Mouse (Mus musculus): ENCODE results near the gene Yeats4. TPM values are rescaled to one million over a fixed set of nuclear protein-coding genes. Genes with fewer than 3 reads are reported as not detected.

Gene Yeats4
- polyA plus RNA-seq, 1 experiment from 2014 or later: 54.9 TPM

- Histone ChIP-seq H3K9ac (no peak overlapping the region), H3K27me3 (no peaks in the 10 kb centered on the region), H3K27ac (no peak overlapping the region), H3K4me3 (no peak overlapping the region), H3K36me3 (no peaks in the 10 kb centered on the region), H3K9me3 (no peaks in the 10 kb centered on the region), H3K4me1 (peaks cover 4% of the 10 kb centered on the region; the same call in 1 of the 2 replicates), H3K4me2 (no peak overlapping the region)
- 82% methylated on average over 3 of the region's 3 CpGs for WGBS
- ATAC-seq (ENCODE audit: insufficient number of reproducible peaks, low FRiP score, low TSS enrichment, low read depth): no peak
Observed at GRCm38 (mm10) chr10:117196696-117197095, 27.6 kb downstream of the Yeats4 start.

GRCm38 (mm10) chr10:117195748-117196147 is 28.6 kb downstream of the Yeats4 start:
- no peaks in the 10 kb centered on the region for H3K27me3 ChIP-seq
- no peak overlapping the region for H3K27ac ChIP-seq
- H3K4me3 ChIP-seq: no peak overlapping the region
- ATAC-seq (ENCODE audit: insufficient number of reproducible peaks, low FRiP score, low TSS enrichment, low read depth): no peak
- H3K36me3 ChIP-seq: no peaks in the 10 kb centered on the region
- no peak overlapping the region for H3K9ac ChIP-seq
- H3K4me1 ChIP-seq: peaks cover 4% of the 10 kb centered on the region; the same call in 1 of the 2 replicates
- 94% methylated on average over 4 of the region's 4 CpGs for WGBS
- no peaks in the 10 kb centered on the region for H3K9me3 ChIP-seq
- H3K4me2 ChIP-seq: no peak overlapping the region

- ATAC-seq (ENCODE audit: insufficient number of reproducible peaks, low FRiP score, low TSS enrichment, low read depth): no peak
- Histone ChIP-seq H3K27me3 (no peaks in the 10 kb centered on the region), H3K9me3 (no peaks in the 10 kb centered on the region), H3K4me1 (peaks cover 4% of the 10 kb centered on the region; the same call in 1 of the 2 replicates), H3K27ac (no peak overlapping the region), H3K36me3 (no peaks in the 10 kb centered on the region), H3K4me2 (no peak overlapping the region), H3K9ac (no peak overlapping the region), H3K4me3 (no peak overlapping the region)
- 80% methylated on average over 12 of the region's 12 CpGs for WGBS
Observed at GRCm38 (mm10) chr10:117195005-117195404, 29.3 kb downstream of the Yeats4 start.

GRCm38 (mm10) chr10:117193364-117193763 is 30.9 kb downstream of the Yeats4 start:
- Histone ChIP-seq H3K27ac (no peak overlapping the region), H3K4me1 (no peaks in the 10 kb centered on the region), H3K4me3 (no peak overlapping the region), H3K9ac (no peak overlapping the region), H3K4me2 (no peak overlapping the region), H3K9me3 (no peaks in the 10 kb centered on the region), H3K27me3 (no peaks in the 10 kb centered on the region), H3K36me3 (no peaks in the 10 kb centered on the region)
- 60% methylated on average over 5 of the region's 5 CpGs for WGBS
- ATAC-seq (ENCODE audit: insufficient number of reproducible peaks, low FRiP score, low TSS enrichment, low read depth): no peak

- ATAC-seq (ENCODE audit: insufficient number of reproducible peaks, low FRiP score, low TSS enrichment, low read depth): no peak
- Histone ChIP-seq H3K4me2 (no peak overlapping the region), H3K4me1 (no peaks in the 10 kb centered on the region; the same call in 1 of the 2 replicates), H3K36me3 (no peaks in the 10 kb centered on the region), H3K27me3 (no peaks in the 10 kb centered on the region), H3K9me3 (no peaks in the 10 kb centered on the region), H3K9ac (no peak overlapping the region), H3K4me3 (no peak overlapping the region), H3K27ac (no peak overlapping the region)
- 47% methylated on average over 9 of the region's 9 CpGs for WGBS
Observed at GRCm38 (mm10) chr10:117185399-117186089, 38.8 kb downstream of the Yeats4 start.

- no peak overlapping the region for H3K9ac ChIP-seq
- no peaks in the 10 kb centered on the region for H3K36me3 ChIP-seq
- no peaks in the 10 kb centered on the region; the same call in 1 of the 2 replicates for H3K4me1 ChIP-seq
- no peak overlapping the region for H3K4me2 ChIP-seq
- 38% methylated on average over 3 of the region's 3 CpGs for WGBS
- H3K9me3 ChIP-seq: no peaks in the 10 kb centered on the region
- no peak overlapping the region for H3K27ac ChIP-seq
- no peaks in the 10 kb centered on the region for H3K27me3 ChIP-seq
- H3K4me3 ChIP-seq: no peak overlapping the region
- no peak for ATAC-seq (ENCODE audit: insufficient number of reproducible peaks, low FRiP score, low TSS enrichment, low read depth)
Observed at GRCm38 (mm10) chr10:117181098-117181497, 43.2 kb downstream of the Yeats4 start.

- Histone ChIP-seq H3K27me3 (no peaks in the 10 kb centered on the region), H3K4me1 (no peaks in the 10 kb centered on the region), H3K27ac (no peak overlapping the region), H3K4me3 (no peak overlapping the region), H3K9me3 (no peaks in the 10 kb centered on the region), H3K4me2 (no peak overlapping the region), H3K36me3 (no peaks in the 10 kb centered on the region), H3K9ac (no peak overlapping the region)
- WGBS: 69% methylated on average over 12 of the region's 12 CpGs
- ATAC-seq (ENCODE audit: insufficient number of reproducible peaks, low FRiP score, low TSS enrichment, low read depth): no peak
Observed at GRCm38 (mm10) chr10:117174645-117175044, 49.7 kb downstream of the Yeats4 start.

GRCm38 (mm10) chr10:117173566-117174438 is 50.5 kb downstream of the Yeats4 start:
- Histone ChIP-seq H3K36me3 (no peaks in the 10 kb centered on the region), H3K9me3 (no peaks in the 10 kb centered on the region), H3K9ac (no peak overlapping the region), H3K27ac (no peak overlapping the region), H3K4me2 (no peak overlapping the region), H3K27me3 (no peaks in the 10 kb centered on the region), H3K4me1 (no peaks in the 10 kb centered on the region), H3K4me3 (no peak overlapping the region)
- WGBS: 43% methylated on average over 13 of the region's 13 CpGs
- ATAC-seq (ENCODE audit: insufficient number of reproducible peaks, low FRiP score, low TSS enrichment, low read depth): no peak

- ATAC-seq (ENCODE audit: insufficient number of reproducible peaks, low FRiP score, low TSS enrichment, low read depth): no peak
- no peaks in the 10 kb centered on the region for H3K36me3 ChIP-seq
- no peaks in the 10 kb centered on the region for H3K4me1 ChIP-seq
- no peak overlapping the region for H3K4me3 ChIP-seq
- H3K27ac ChIP-seq: no peak overlapping the region
- no peaks in the 10 kb centered on the region for H3K9me3 ChIP-seq
- WGBS: 84% methylated on average over 1 of the region's 1 CpGs
- no peak overlapping the region for H3K4me2 ChIP-seq
- H3K27me3 ChIP-seq: no peaks in the 10 kb centered on the region
- no peak overlapping the region for H3K9ac ChIP-seq
Observed at GRCm38 (mm10) chr10:117173111-117173510, 51.2 kb downstream of the Yeats4 start.

GRCm38 (mm10) chr10:117172069-117172468 is 52.2 kb downstream of the Yeats4 start:
- H3K4me3 ChIP-seq: no peak overlapping the region
- H3K9ac ChIP-seq: no peak overlapping the region
- no peaks in the 10 kb centered on the region for H3K36me3 ChIP-seq
- 39% methylated on average over 3 of the region's 3 CpGs for WGBS
- H3K27me3 ChIP-seq: no peaks in the 10 kb centered on the region
- no peaks in the 10 kb centered on the region for H3K4me1 ChIP-seq
- H3K9me3 ChIP-seq: no peaks in the 10 kb centered on the region
- H3K4me2 ChIP-seq: no peak overlapping the region
- ATAC-seq (ENCODE audit: insufficient number of reproducible peaks, low FRiP score, low TSS enrichment, low read depth): no peak
- H3K27ac ChIP-seq: no peak overlapping the region

- WGBS: 70% methylated on average over 11 of the region's 11 CpGs
- no peaks in the 10 kb centered on the region for H3K9me3 ChIP-seq
- H3K9ac ChIP-seq: no peak overlapping the region
- H3K4me1 ChIP-seq: no peaks in the 10 kb centered on the region
- no peak for ATAC-seq (ENCODE audit: insufficient number of reproducible peaks, low FRiP score, low TSS enrichment, low read depth)
- no peaks in the 10 kb centered on the region for H3K36me3 ChIP-seq
- no peaks in the 10 kb centered on the region for H3K27me3 ChIP-seq
- H3K4me2 ChIP-seq: no peak overlapping the region
- no peak overlapping the region for H3K4me3 ChIP-seq
- H3K27ac ChIP-seq: no peak overlapping the region
Observed at GRCm38 (mm10) chr10:117166785-117167425, 57.4 kb downstream of the Yeats4 start.

Measured in limb, embryonic 15.5 days (tissue).